Mouse (Mus musculus) liver, postnatal 0 days (tissue): ENCODE results near the gene Macrod1.
A peak's percentile ranks its signal among the peaks of the same experiment; 100 is the strongest.

Source experiments
- CTCF ChIP-seq: sonication (generic); IDR thresholded peaks from 2 replicates; pipeline ENCODE4 v1.5.1; 2016; ENCODE audit warnings: antibody characterized with exemption, low read depth
- EP300 ChIP-seq: IDR thresholded peaks from 2 replicates; pipeline ENCODE4 v1.6.1; 2016; ENCODE audit warnings: antibody characterized with exemption, low read depth, mild to moderate bottlenecking

DNA sequence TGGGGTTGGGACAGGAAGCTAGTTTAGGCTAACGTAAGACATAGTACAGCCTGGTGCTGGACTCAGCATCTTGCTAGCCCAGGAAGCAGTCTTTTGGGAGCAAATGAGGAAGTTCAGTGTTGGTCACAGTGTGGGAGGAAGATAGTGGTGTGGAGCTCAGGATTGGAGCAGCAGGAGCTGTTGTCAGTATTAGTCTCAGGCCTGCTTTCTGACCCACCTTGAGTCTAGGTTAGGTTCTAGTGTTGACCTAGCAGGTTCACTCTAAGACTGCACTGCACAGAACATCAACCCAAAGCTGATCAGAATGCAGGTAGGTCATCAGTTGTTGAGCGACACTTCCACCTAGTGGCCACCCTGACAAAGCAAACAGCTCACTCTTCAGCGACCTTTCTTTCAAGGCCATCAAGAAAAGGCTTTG is 36.4 kb upstream of the Macrod1 start:
- TF ChIP-seq CTCF = peak; percentile 93
- no peak for TF ChIP-seq EP300
